In the genomic region with DNA sequence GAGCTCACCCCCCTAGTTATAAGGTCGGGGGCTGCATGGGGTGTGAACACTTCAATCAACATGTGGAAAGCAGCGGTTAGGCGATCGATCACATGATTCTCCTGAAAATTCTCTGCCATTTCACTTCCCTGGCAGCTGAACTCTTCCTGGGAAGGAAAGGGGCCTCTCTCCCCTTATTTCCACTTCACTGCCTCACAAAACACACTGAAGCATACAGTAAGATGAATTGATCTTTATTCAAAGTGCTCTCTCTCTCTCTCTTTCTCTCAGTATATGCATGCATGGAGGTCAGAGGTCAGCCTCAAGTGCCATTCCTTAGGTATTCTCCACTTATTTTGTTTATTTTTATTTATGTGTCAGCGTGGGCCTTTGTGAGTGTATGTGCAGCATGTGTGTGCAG, we compare ENCODE assay signal across 23 mouse cellular contexts. TPM values are rescaled to one million over a fixed set of nuclear protein-coding genes. Genes with fewer than 3 reads are reported as not detected.
DNase-seq lines count a peak whose midpoint lies in the region; ATAC-seq and TF ChIP-seq lines count a peak whose summit lies in the region.
"Had no signal": no experiment of that assay in that cellular context is flagged by ENCODE, and none has a peak within 500 bp of the region (broad histone marks: within the 10 kb centered on the region; RNA-seq: fewer than 3 reads in every experiment).

No protein-coding gene starts in this region.

- DNase-seq in forebrain, embryonic 11.5 days (ENCODE audit: low spot score): no peak
- no peak for DNase-seq in forebrain, postnatal 0 days
- no peak for DNase-seq in kidney, adult 8-10 months
- DNase-seq in brain, embryonic 14.5 days (ENCODE audit: low read depth): peak; percentile 59
- DNase-seq in retina, embryonic 14.5 days (ENCODE audit: low spot score): peak; percentile 74
- DNase-seq: adrenal gland, postnatal 36 days; cerebellum, adult 11 months; cerebellum, adult 9-11 months; gastrocnemius, postnatal 36 days; heart, postnatal 36 days; kidney, adult 11 months; kidney, postnatal 14 days; liver; lung, postnatal 4 days; thymus, adult 18-20 months; thymus, postnatal 4 days had no signal

- H3K4me1 ChIP-seq in forebrain, embryonic 11.5 days (replicated peaks; ENCODE audit: control insufficient read depth, insufficient read depth, low read length): peaks cover 19% of the 10 kb centered on the region
- peaks cover 10% of the 10 kb centered on the region; the same call in 1 of the 2 replicates for H3K4me1 ChIP-seq in forebrain, postnatal 0 days (ENCODE audit: insufficient read depth)
- H3K4me1 ChIP-seq in kidney, embryonic 16.5 days (ENCODE audit: insufficient read depth, low read length): peaks cover 20% of the 10 kb centered on the region
- peaks cover 32% of the 10 kb centered on the region for H3K4me1 ChIP-seq in liver, embryonic 12.5 days

- peak overlapping the region; percentile 72 for H3K27ac ChIP-seq in forebrain, embryonic 11.5 days (ENCODE audit: low read depth, low read length)
- H3K27ac ChIP-seq in forebrain, postnatal 0 days (ENCODE audit: low read depth, low read length): no peak overlapping the region
- no peak overlapping the region for H3K27ac ChIP-seq in kidney, embryonic 16.5 days (ENCODE audit: low read length)
- H3K27ac ChIP-seq in liver, embryonic 12.5 days: no peak overlapping the region
- H3K27ac ChIP-seq: embryonic facial prominence, embryonic 12.5 days; heart, embryonic 15.5 days; limb, embryonic 10.5 days; neural tube, embryonic 12.5 days had no signal

- H3K27me3 ChIP-seq in forebrain, embryonic 11.5 days (ENCODE audit: control insufficient read depth, insufficient read depth, low read length): no peaks in the 10 kb centered on the region
- H3K27me3 ChIP-seq in forebrain, postnatal 0 days (ENCODE audit: insufficient read depth, low read length): no peaks in the 10 kb centered on the region
- no peaks in the 10 kb centered on the region for H3K27me3 ChIP-seq in kidney, embryonic 16.5 days (ENCODE audit: insufficient read depth, low read length)
- H3K27me3 ChIP-seq in liver, embryonic 12.5 days (replicated peaks): no peaks in the 10 kb centered on the region
- H3K27me3 ChIP-seq: embryonic facial prominence, embryonic 12.5 days; heart, embryonic 15.5 days had no signal

- H3K9ac ChIP-seq in forebrain, embryonic 11.5 days (ENCODE audit: low read length): peak overlapping the region; percentile 32; the same call in 1 of the 2 replicates
- H3K9ac ChIP-seq in forebrain, postnatal 0 days: no peak overlapping the region
- 0 out of 2 replicates have a peak overlapping the region, but pooled peaks have one; percentile 27 for H3K9ac ChIP-seq in kidney, embryonic 16.5 days (replicated peaks; ENCODE audit: low read length)
- H3K9ac ChIP-seq in liver, embryonic 12.5 days: no peak overlapping the region
- H3K9ac ChIP-seq: embryonic facial prominence, embryonic 12.5 days; heart, embryonic 15.5 days; neural tube, embryonic 12.5 days had no signal

- no peak overlapping the region for H3K4me2 ChIP-seq in forebrain, embryonic 11.5 days (ENCODE audit: low read depth, low read length, severe bottlenecking)
- H3K4me2 ChIP-seq in forebrain, postnatal 0 days (ENCODE audit: low read depth): no peak overlapping the region
- H3K4me2 ChIP-seq in kidney, embryonic 16.5 days (replicated peaks; ENCODE audit: low read depth, low read length): no peak overlapping the region
- H3K4me2 ChIP-seq in liver, embryonic 12.5 days: no peak overlapping the region
- H3K4me2 ChIP-seq: embryonic facial prominence, embryonic 12.5 days; heart, embryonic 15.5 days; neural tube, embryonic 12.5 days had no signal

- no peak for TF ChIP-seq POLR2A in brain, embryonic 14.5 days (IDR thresholded peaks at IDR 0.05; ENCODE audit: borderline replicate concordance, extremely low read depth, insufficient read depth, insufficient read length, poor library complexity, severe bottlenecking)

- no peaks in the 10 kb centered on the region for H3K36me3 ChIP-seq in forebrain, embryonic 11.5 days (ENCODE audit: control insufficient read depth, insufficient read depth, low read length)
- H3K36me3 ChIP-seq in forebrain, postnatal 0 days (ENCODE audit: insufficient read depth): no peaks in the 10 kb centered on the region
- H3K36me3 ChIP-seq in kidney, embryonic 16.5 days (ENCODE audit: insufficient read depth, low read length): no peaks in the 10 kb centered on the region
- no peaks in the 10 kb centered on the region for H3K36me3 ChIP-seq in liver, embryonic 12.5 days
- H3K36me3 ChIP-seq: embryonic facial prominence, embryonic 12.5 days; heart, embryonic 15.5 days; limb, embryonic 10.5 days; neural tube, embryonic 12.5 days had no signal

- no peak for ATAC-seq in forebrain, embryonic 11.5 days (replicated peaks; ENCODE audit: low FRiP score)
- ATAC-seq in forebrain, postnatal 0 days: no peak
- ATAC-seq in kidney, embryonic 16.5 days (ENCODE audit: low FRiP score, low TSS enrichment): no peak
- no peak for ATAC-seq in liver, embryonic 12.5 days
- ATAC-seq: CD4-positive, CD25-positive, alpha-beta regulatory T cell, adult 4 months had no signal

- no peak for TF ChIP-seq CTCF in forebrain, postnatal 0 days (IDR thresholded peaks at IDR 0.05; ENCODE audit: low read depth)
- TF ChIP-seq CTCF in brain, embryonic 14.5 days (IDR thresholded peaks at IDR 0.05; ENCODE audit: borderline replicate concordance, extremely low read depth, insufficient read depth, insufficient read length): no peak

- H3K4me3 ChIP-seq in forebrain, embryonic 11.5 days (ENCODE audit: low read depth, low read length): no peak overlapping the region
- H3K4me3 ChIP-seq in forebrain, postnatal 0 days (ENCODE audit: low read depth, low read length): no peak overlapping the region
- no peak overlapping the region for H3K4me3 ChIP-seq in kidney, embryonic 16.5 days (ENCODE audit: low read length)
- H3K4me3 ChIP-seq in liver, embryonic 12.5 days: no peak overlapping the region
- H3K4me3 ChIP-seq: embryonic facial prominence, embryonic 12.5 days; heart, embryonic 15.5 days; limb, embryonic 10.5 days; neural tube, embryonic 12.5 days had no signal

- no peaks in the 10 kb centered on the region for H3K9me3 ChIP-seq in forebrain, embryonic 11.5 days (ENCODE audit: control insufficient read depth, low read length)
- H3K9me3 ChIP-seq in forebrain, postnatal 0 days (ENCODE audit: low read length): no peaks in the 10 kb centered on the region
- no peaks in the 10 kb centered on the region for H3K9me3 ChIP-seq in kidney, embryonic 16.5 days (ENCODE audit: low read length)
- H3K9me3 ChIP-seq in liver, embryonic 12.5 days (replicated peaks): no peaks in the 10 kb centered on the region
- H3K9me3 ChIP-seq: embryonic facial prominence, embryonic 12.5 days; heart, embryonic 15.5 days; limb, embryonic 10.5 days; neural tube, embryonic 12.5 days had no signal

- WGBS in forebrain, embryonic 11.5 days: 55% methylated on average over 5 of the region's 5 CpGs
- WGBS in forebrain, postnatal 0 days: 18% methylated on average over 5 of the region's 5 CpGs
- 55% methylated on average over 5 of the region's 5 CpGs for whole genome bisulfite sequencing in kidney, embryonic 16.5 days
- 65% methylated on average over 5 of the region's 5 CpGs for WGBS in liver, embryonic 12.5 days (ENCODE audit: insufficient replicate concordance)

RNA-seq across cellular contexts. Expression of gene Kcnk5, which starts 2.1 kb away (rescaled TPM):
- polyA plus RNA-seq in forebrain, embryonic 11.5 days (2014; fragmentation: Nextera tagmentation; extraction: Ambion mirVana): 14.9 and 15.4 TPM in 2 replicates
- total RNA-seq in forebrain, postnatal 0 days (2014; rRNA removed): 0.76 and 1.0 TPM in 2 replicates
- 0.63 and 0.71 TPM in 2 replicates for polyA plus RNA-seq in forebrain, postnatal 0 days (2015; fragmentation: Nextera tagmentation; extraction: Ambion mirVana)
- 21.9 and 22.7 TPM in 2 replicates for polyA plus RNA-seq in kidney, embryonic 16.5 days (2015; fragmentation: Nextera tagmentation; extraction: Ambion mirVana)
- 1.5 and 2.5 TPM in 2 replicates for polyA plus RNA-seq in brain, embryonic 14.5 days (2012; rRNA removed)
- polyA plus RNA-seq in liver, embryonic 12.5 days (2016; fragmentation: Nextera tagmentation; extraction: Ambion mirVana): 8.6 and 8.9 TPM in 2 replicates

RNA-seq across cellular contexts. Expression of gene Saysd1, which starts 45.4 kb away (rescaled TPM):
- 11.6 and 11.7 TPM in 2 replicates for polyA plus RNA-seq in forebrain, embryonic 11.5 days (2014; fragmentation: Nextera tagmentation; extraction: Ambion mirVana)
- total RNA-seq in forebrain, postnatal 0 days (2014; rRNA removed): 5.6 and 7.8 TPM in 2 replicates
- polyA plus RNA-seq in forebrain, postnatal 0 days (2015; fragmentation: Nextera tagmentation; extraction: Ambion mirVana): 12.2 and 16.5 TPM in 2 replicates
- polyA plus RNA-seq in kidney, embryonic 16.5 days (2015; fragmentation: Nextera tagmentation; extraction: Ambion mirVana): 13.4 and 13.6 TPM in 2 replicates
- polyA plus RNA-seq in brain, embryonic 14.5 days (2012; rRNA removed): 8.8 and 12.8 TPM in 2 replicates
- 4.5 and 4.8 TPM in 2 replicates for polyA plus RNA-seq in liver, embryonic 12.5 days (2016; fragmentation: Nextera tagmentation; extraction: Ambion mirVana)

Comparison
In these comparisons a context has a peak if more than half of its experiments do, and no peak if none do; other contexts are left out.
1. H3K9ac ChIP-seq: peak in forebrain, embryonic 11.5 days (single experiment) and kidney, embryonic 16.5 days (single experiment); none in forebrain, postnatal 0 days (single experiment) and liver, embryonic 12.5 days (single experiment).
2. DNase-seq: peak in brain, embryonic 14.5 days (single experiment) and retina, embryonic 14.5 days (single experiment); none in forebrain, embryonic 11.5 days (single experiment), forebrain, postnatal 0 days (single experiment) and kidney, adult 8-10 months (0 of 2).